Mouse (Mus musculus) liver, embryonic 15.5 days (tissue): Measurements from ENCODE around the gene Pcdh8. TPM values are rescaled to one million over a fixed set of nuclear protein-coding genes. Genes with fewer than 3 reads are reported as not detected.

Source experiments
- ATAC-seq: fragments of 200-750 bp; cut with Nextera tagmentation; 2 replicates; pipeline ENCODE4 v1.8.0; 2017; ENCODE audit warnings: moderate number of reproducible peaks, mild to moderate bottlenecking, moderate library complexity; ENCODE audit not compliant: insufficient read depth
- H3K27ac ChIP-seq: fragments of 300-500 bp; sonication (generic); replicated peaks from 2 replicates; pipeline ENCODE4 v1.5.1; 2015; ENCODE audit warnings: mild to moderate bottlenecking, inconsistent platforms
- H3K27me3 ChIP-seq: fragments of 300-500 bp; sonication (generic); 2 replicates; pipeline ENCODE4 v1.6.1; 2015; ENCODE audit warnings: mild to moderate bottlenecking, inconsistent platforms
- H3K36me3 ChIP-seq: fragments of 300-500 bp; sonication (generic); replicated peaks from 2 replicates; pipeline ENCODE4 v1.6.1; 2015; ENCODE audit warnings: moderate library complexity, mild to moderate bottlenecking, inconsistent platforms
- H3K4me1 ChIP-seq: fragments of 300-500 bp; sonication (generic); replicated peaks from 2 replicates; pipeline ENCODE4 v1.6.1; 2015; ENCODE audit warnings: inconsistent platforms
- H3K4me2 ChIP-seq: fragments of 300-500 bp; sonication (generic); 2 replicates; pipeline ENCODE4 v1.6.1; 2015; ENCODE audit warnings: moderate library complexity, mild to moderate bottlenecking, inconsistent platforms
- H3K4me3 ChIP-seq: fragments of 300-500 bp; sonication (generic); replicated peaks from 2 replicates; pipeline ENCODE4 v1.5.1; 2015; ENCODE audit warnings: mild to moderate bottlenecking, inconsistent platforms
- H3K9ac ChIP-seq: fragments of 300-500 bp; sonication (generic); 2 replicates; pipeline ENCODE4 v1.6.1; 2015; ENCODE audit warnings: moderate library complexity, mild to moderate bottlenecking, inconsistent platforms
- H3K9me3 ChIP-seq: fragments of 300-500 bp; sonication (generic); replicated peaks from 2 replicates; pipeline ENCODE4 v1.6.1; 2016; ENCODE audit warnings: inconsistent platforms
- WGBS: fragments of 180-500 bp; shearing (Covaris S2); methylation state at CpG from one replicate; pipeline ENCODE4 v1.1.7; 2015; ENCODE audit warnings: mixed read lengths; ENCODE audit not compliant: insufficient replicate concordance; 5-methylcytosine and 5-hydroxymethylcytosine counted together
- polyA plus RNA-seq: library from polyadenylated mRNA; unstranded; fragments of >200 nt; fragmentation: Nextera tagmentation; extraction: Ambion mirVana; gene quantifications from 2 replicates; pipeline ENCODE4 v1.2.1, GENCODE M21; 2015

The Pcdh8 gene
- polyA plus RNA-seq, result 0.05 and 0.10 TPM in 2 replicates

- ATAC-seq, result no peak
- H3K27me3 ChIP-seq, result peaks cover 96% of the 10 kb centered on the region
- H3K4me2 ChIP-seq, result peak within 1 kb of the TSS; percentile 37
- H3K36me3 ChIP-seq, result no peaks in the 10 kb centered on the region
- H3K27ac ChIP-seq, result no peak within 1 kb of the TSS
- H3K4me3 ChIP-seq, result peak within 1 kb of the TSS; percentile 22; the same call in 1 of the 2 replicates
- under 1% methylated on average over 30 of the region's 30 CpGs for WGBS
- peaks cover 11% of the 10 kb centered on the region; the same call in 1 of the 2 replicates for H3K4me1 ChIP-seq
- no peak within 1 kb of the TSS for H3K9ac ChIP-seq
- no peaks in the 10 kb centered on the region for H3K9me3 ChIP-seq
Measured at GRCm38 (mm10) chr14:79771094-79771535, at the start of gene Pcdh8. Gene Pcdh8, minus strand, starts transcription at chr14:79771312.

GRCm38 (mm10) chr14:79814709-79815108, 43.6 kb upstream of the Pcdh8 start:
- no peaks in the 10 kb centered on the region for H3K9me3 ChIP-seq
- no peak overlapping the region for H3K27ac ChIP-seq
- no peaks in the 10 kb centered on the region for H3K27me3 ChIP-seq
- ATAC-seq, result no peak
- WGBS, result 60% methylated on average over 8 of the region's 8 CpGs
- H3K36me3 ChIP-seq, result no peaks in the 10 kb centered on the region
- no peaks in the 10 kb centered on the region for H3K4me1 ChIP-seq
- H3K4me2 ChIP-seq, result no peak overlapping the region
- no peak overlapping the region for H3K4me3 ChIP-seq
- no peak overlapping the region for H3K9ac ChIP-seq

DNA sequence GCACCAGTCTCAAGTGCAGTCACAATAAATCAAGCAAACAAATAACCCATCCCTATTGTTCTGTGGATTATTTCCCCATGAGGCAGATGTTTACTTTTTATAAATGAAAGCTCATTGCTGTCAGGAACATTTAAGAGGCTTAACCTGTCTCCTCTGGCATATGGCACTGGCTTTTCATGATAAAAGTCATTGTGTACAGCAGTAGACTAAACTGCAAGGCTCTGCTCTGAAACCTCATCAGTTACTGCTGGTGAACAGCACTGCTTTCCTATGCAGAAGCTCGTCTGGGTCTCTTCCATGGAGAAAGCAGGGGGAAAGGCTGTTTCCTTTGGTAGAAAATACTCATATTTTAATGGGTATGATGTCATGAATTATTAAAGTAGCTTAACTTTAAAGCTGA, 43.0 kb upstream of the Pcdh8 start:
- no peak overlapping the region for H3K9ac ChIP-seq
- no peaks in the 10 kb centered on the region for H3K4me1 ChIP-seq
- no peaks in the 10 kb centered on the region for H3K36me3 ChIP-seq
- no peaks in the 10 kb centered on the region for H3K27me3 ChIP-seq
- H3K4me2 ChIP-seq, result no peak overlapping the region
- ATAC-seq, result no peak
- H3K27ac ChIP-seq, result no peak overlapping the region
- no peaks in the 10 kb centered on the region for H3K9me3 ChIP-seq
- 18% methylated on average over 1 of the region's 1 CpGs for WGBS
- no peak overlapping the region for H3K4me3 ChIP-seq

DNA sequence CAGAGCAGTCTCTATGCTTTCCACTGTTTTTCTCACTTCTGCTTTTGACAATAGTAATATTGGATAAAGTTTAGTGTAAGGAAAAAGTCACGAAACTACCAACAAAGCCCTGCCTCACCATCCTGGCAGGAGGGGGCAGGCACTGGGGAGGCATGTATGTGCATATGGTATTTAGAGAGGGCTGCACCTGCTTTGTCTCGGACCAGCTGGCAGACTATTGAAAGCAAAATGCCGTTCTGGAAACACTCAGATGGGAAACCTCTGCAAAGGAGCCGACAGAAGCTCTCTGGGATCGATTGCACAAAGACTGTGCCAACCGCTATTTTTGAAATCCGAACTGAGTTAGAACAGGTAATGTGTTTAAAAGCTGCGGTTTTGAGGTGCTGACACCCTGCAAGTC, 22.1 kb upstream of the Pcdh8 start:
- Histone ChIP-seq H3K27me3 (no peaks in the 10 kb centered on the region), H3K27ac (no peak overlapping the region), H3K4me1 (no peaks in the 10 kb centered on the region), H3K4me2 (no peak overlapping the region), H3K9me3 (no peaks in the 10 kb centered on the region), H3K36me3 (no peaks in the 10 kb centered on the region), H3K4me3 (no peak overlapping the region), H3K9ac (no peak overlapping the region)
- ATAC-seq, result no peak
- 58% methylated on average over 8 of the region's 8 CpGs for WGBS

DNA sequence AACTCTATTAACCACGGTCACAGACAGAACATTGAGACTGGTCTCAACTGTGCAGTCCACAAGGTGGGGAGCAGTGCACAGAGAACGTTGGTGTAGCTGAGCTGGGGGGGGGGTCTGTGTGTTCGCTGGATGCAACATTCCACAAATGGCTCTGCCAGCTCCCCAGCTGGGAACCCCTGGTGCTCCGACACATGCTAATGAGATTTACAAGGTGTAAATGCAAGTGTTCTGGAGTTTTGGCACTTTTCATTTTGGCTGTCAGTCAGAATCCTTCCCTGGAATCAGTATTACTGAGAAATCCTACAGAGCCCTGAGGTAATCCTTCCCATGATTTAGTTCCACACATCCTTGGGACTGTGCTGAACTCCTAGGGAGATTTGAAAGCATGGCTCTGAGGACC, 18.4 kb upstream of the Pcdh8 start:
- Histone ChIP-seq H3K4me3 (no peak overlapping the region), H3K9ac (no peak overlapping the region), H3K27me3 (no peaks in the 10 kb centered on the region), H3K4me1 (no peaks in the 10 kb centered on the region), H3K27ac (no peak overlapping the region), H3K9me3 (no peaks in the 10 kb centered on the region), H3K4me2 (no peak overlapping the region), H3K36me3 (no peaks in the 10 kb centered on the region)
- 38% methylated on average over 4 of the region's 4 CpGs for WGBS
- ATAC-seq, result no peak

DNA sequence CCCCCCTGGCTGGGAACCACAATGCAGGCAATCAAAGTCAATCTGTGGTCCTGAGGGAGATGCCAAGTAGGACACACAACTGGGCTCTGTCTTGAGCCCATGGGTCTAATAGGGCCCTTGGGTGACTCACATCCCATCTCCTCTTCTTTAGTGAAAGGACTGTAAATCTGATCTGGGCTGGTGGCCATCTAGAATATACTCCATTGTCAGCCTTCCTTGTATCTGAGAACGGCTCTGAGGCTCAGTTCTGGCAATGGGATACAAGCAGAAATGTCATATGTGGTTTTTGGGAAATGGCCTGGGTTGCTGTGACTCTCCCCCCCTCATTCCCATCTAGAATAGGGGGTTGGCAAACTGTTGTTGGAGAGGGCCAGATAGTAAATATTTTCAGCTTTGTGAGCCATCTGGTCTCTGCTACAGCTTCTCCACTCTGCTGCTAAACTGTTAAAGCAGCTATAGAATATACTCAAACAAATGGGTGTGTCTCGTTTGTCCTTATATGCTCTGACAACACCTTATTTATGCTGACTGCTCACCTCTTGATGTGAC, 17.6 kb upstream of the Pcdh8 start:
- Histone ChIP-seq H3K9ac (no peak overlapping the region), H3K4me2 (no peak overlapping the region), H3K4me3 (no peak overlapping the region), H3K9me3 (no peaks in the 10 kb centered on the region), H3K36me3 (no peaks in the 10 kb centered on the region), H3K27me3 (no peaks in the 10 kb centered on the region), H3K27ac (no peak overlapping the region), H3K4me1 (no peaks in the 10 kb centered on the region)
- WGBS, result 27% methylated on average over 2 of the region's 2 CpGs
- no peak for ATAC-seq

- Histone ChIP-seq H3K9me3 (no peaks in the 10 kb centered on the region), H3K4me2 (no peak overlapping the region), H3K27ac (no peak overlapping the region), H3K27me3 (no peaks in the 10 kb centered on the region), H3K36me3 (no peaks in the 10 kb centered on the region), H3K4me1 (no peaks in the 10 kb centered on the region), H3K4me3 (no peak overlapping the region), H3K9ac (no peak overlapping the region)
- 65% methylated on average over 6 of the region's 6 CpGs for WGBS
- ATAC-seq, result no peak
Measured at GRCm38 (mm10) chr14:79787918-79788317, 16.8 kb upstream of the Pcdh8 start.

GRCm38 (mm10) chr14:79785400-79785799, 14.3 kb upstream of the Pcdh8 start:
- 41% methylated on average over 4 of the region's 4 CpGs for WGBS
- no peak overlapping the region for H3K4me2 ChIP-seq
- no peaks in the 10 kb centered on the region for H3K9me3 ChIP-seq

DNA sequence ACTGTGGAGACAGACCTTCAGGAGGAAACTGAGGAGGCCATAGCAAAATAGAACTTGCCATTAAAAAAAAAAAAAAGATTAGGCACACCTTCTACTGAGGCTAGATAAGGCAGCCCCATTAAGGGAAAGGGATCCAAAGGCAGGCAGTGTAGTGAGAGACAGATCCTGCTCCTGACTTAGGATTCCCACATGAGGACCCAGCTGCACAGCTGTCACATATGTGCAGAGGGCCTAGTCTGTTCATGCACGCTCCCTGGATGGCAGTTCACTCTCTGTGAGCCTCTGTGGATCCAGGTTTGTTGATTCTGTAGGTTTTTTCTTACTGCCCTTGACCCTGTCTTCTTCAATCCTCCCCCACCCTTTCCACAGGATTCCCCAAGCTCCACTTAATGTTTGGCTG, 9.8 kb upstream of the Pcdh8 start:
- no peak overlapping the region for H3K4me2 ChIP-seq
- 43% methylated on average over 1 of the region's 1 CpGs for whole genome bisulfite sequencing
- H3K4me3 ChIP-seq, result no peak overlapping the region
- H3K36me3 ChIP-seq, result no peaks in the 10 kb centered on the region
- no peak overlapping the region for H3K27ac ChIP-seq
- ATAC-seq, result no peak
- H3K4me1 ChIP-seq, result no peaks in the 10 kb centered on the region
- H3K9ac ChIP-seq, result no peak overlapping the region
- H3K9me3 ChIP-seq, result no peaks in the 10 kb centered on the region
- peaks cover under 1% of the 10 kb centered on the region; the same call in 1 of the 2 replicates for H3K27me3 ChIP-seq

More at GRCm38 (mm10) chr14:79785400-79785799, 14.3 kb upstream of the Pcdh8 start:
- Histone ChIP-seq H3K27ac (no peak overlapping the region), H3K9ac (no peak overlapping the region), H3K27me3 (no peaks in the 10 kb centered on the region), H3K4me1 (no peaks in the 10 kb centered on the region), H3K36me3 (no peaks in the 10 kb centered on the region), H3K4me3 (no peak overlapping the region)
- ATAC-seq, result no peak

DNA sequence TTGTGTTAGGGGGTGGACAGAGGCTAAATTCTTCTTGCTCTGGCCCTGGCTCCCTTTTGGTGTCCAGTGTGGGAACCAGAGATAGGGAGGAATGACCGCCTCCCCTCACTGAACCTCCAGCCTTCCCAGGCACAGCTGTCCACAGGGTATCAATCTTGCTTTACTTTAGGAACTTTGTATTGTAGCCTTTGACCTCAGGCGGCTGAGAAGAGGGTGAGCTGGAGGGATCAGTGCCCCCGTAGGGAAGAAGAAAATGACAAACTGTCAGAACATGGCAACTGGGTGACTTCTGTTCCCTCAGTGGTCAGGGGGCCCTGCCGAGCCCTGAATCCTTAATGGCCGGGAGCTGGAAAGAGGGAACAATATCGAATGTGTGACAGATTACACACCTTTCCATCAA, 9.2 kb upstream of the Pcdh8 start:
- no peak overlapping the region for H3K9ac ChIP-seq
- H3K9me3 ChIP-seq, result no peaks in the 10 kb centered on the region
- H3K36me3 ChIP-seq, result no peaks in the 10 kb centered on the region
- WGBS, result 34% methylated on average over 6 of the region's 6 CpGs
- H3K4me2 ChIP-seq, result no peak overlapping the region
- H3K27ac ChIP-seq, result no peak overlapping the region
- no peak overlapping the region for H3K4me3 ChIP-seq
- no peak for ATAC-seq
- peaks cover 6% of the 10 kb centered on the region for H3K27me3 ChIP-seq
- no peaks in the 10 kb centered on the region for H3K4me1 ChIP-seq

- no peak overlapping the region for H3K4me3 ChIP-seq
- ATAC-seq, result no peak
- no peaks in the 10 kb centered on the region for H3K9me3 ChIP-seq
- H3K27me3 ChIP-seq, result peaks cover 11% of the 10 kb centered on the region
- no peak overlapping the region for H3K27ac ChIP-seq
- H3K36me3 ChIP-seq, result no peaks in the 10 kb centered on the region
- H3K4me2 ChIP-seq, result no peak overlapping the region
- H3K9ac ChIP-seq, result no peak overlapping the region
- WGBS, result 46% methylated on average over 4 of the region's 4 CpGs
- no peaks in the 10 kb centered on the region for H3K4me1 ChIP-seq
Measured at GRCm38 (mm10) chr14:79779841-79780240, 8.7 kb upstream of the Pcdh8 start.
